8 mouse cellular contexts compared by ENCODE assay signal in the genomic region with DNA sequence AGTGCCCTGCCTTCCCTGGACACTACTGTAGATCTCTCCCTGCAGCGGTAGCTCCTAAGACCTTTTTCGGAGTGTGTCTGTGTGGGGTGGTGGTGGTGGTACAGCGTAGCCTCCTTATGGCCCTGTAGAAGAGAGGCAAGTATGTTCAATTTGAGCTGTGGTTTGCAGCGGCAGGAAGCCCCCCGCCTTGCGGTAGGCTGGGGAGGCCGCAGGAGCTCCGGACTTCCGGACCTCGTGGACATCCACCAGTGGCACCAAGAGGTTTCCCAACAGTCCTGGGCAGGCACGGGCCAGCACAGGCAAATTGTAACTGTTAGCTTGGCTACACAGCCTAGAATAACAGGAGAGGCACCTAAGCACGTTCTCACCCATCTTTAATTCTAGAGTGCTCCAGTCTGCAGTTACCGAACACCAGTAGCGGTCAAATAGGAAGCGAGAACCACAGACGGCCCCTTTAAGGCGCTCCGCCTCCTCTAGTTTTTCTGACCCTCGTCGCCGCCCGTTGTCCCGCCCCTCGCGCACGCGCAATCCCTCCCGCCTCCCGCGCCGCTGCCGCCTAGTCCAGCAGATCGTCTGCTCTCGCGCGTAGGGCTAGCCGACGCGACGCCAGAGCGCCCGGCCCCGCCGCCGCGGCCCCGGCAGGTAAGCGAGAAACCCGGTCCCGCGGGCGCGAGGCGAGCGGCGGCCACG. TPM values are rescaled to one million over a fixed set of nuclear protein-coding genes. Genes with fewer than 3 reads are reported as not detected.
DNase-seq lines count a peak whose midpoint lies in the region; ATAC-seq lines count a peak whose summit lies in the region.

Wdr5 (plus strand) TSS at position 519 of the 690 bp plus-strand sequence.

- no peaks in the 10 kb centered on the region for H3K27me3 ChIP-seq in heart, embryonic 14.5 days (ENCODE audit: control insufficient read depth, insufficient read depth, low read length)
- no peaks in the 10 kb centered on the region for H3K27me3 ChIP-seq in liver, embryonic 13.5 days
- no peaks in the 10 kb centered on the region for H3K27me3 ChIP-seq in stomach, embryonic 16.5 days (ENCODE audit: control insufficient read depth, insufficient read depth, low read length)

- H3K9ac ChIP-seq in heart, embryonic 14.5 days (ENCODE audit: low read length) = peak within 1 kb of the TSS; percentile 88
- H3K9ac ChIP-seq in liver, embryonic 13.5 days = peak within 1 kb of the TSS; percentile 96
- peak within 1 kb of the TSS; percentile 93 for H3K9ac ChIP-seq in stomach, embryonic 16.5 days (ENCODE audit: low read length)

- peak within 1 kb of the TSS; percentile 88 for H3K4me2 ChIP-seq in heart, embryonic 14.5 days (ENCODE audit: low read length)
- H3K4me2 ChIP-seq in liver, embryonic 13.5 days = peak within 1 kb of the TSS; percentile 97
- peak within 1 kb of the TSS; percentile 94 for H3K4me2 ChIP-seq in stomach, embryonic 16.5 days (ENCODE audit: low read depth, low read length)

- H3K9me3 ChIP-seq in heart, embryonic 14.5 days (ENCODE audit: control insufficient read depth, low read length) = no peaks in the 10 kb centered on the region
- no peaks in the 10 kb centered on the region; the same call in 1 of the 2 replicates for H3K9me3 ChIP-seq in liver, embryonic 13.5 days (replicated peaks)
- H3K9me3 ChIP-seq in stomach, embryonic 16.5 days (replicated peaks; ENCODE audit: control insufficient read depth, low read length) = no peaks in the 10 kb centered on the region

- peak within 1 kb of the TSS; percentile 79 to 91 for H3K4me3 ChIP-seq in heart, embryonic 14.5 days (ENCODE audit: control insufficient read depth in 1 of 2, insufficient read depth in 1 of 2, low read depth in 1 of 2, low read length in 2 of 2)
- peak within 1 kb of the TSS; percentile 93 for H3K4me3 ChIP-seq in liver, embryonic 13.5 days (replicated peaks)
- H3K4me3 ChIP-seq in stomach, embryonic 16.5 days (replicated peaks; ENCODE audit: low read length) = peak within 1 kb of the TSS; percentile 97

- H3K4me1 ChIP-seq in heart, embryonic 14.5 days (ENCODE audit: control insufficient read depth in 2 of 2, insufficient read depth in 2 of 2, low read length in 2 of 2) = peaks cover 11 to 27% of the 10 kb centered on the region in 2 experiments
- H3K4me1 ChIP-seq in liver, embryonic 13.5 days (replicated peaks) = peaks cover 42% of the 10 kb centered on the region
- peaks cover 20% of the 10 kb centered on the region; the same call in 1 of the 2 replicates for H3K4me1 ChIP-seq in stomach, embryonic 16.5 days (ENCODE audit: control insufficient read depth, insufficient read depth, low read length)

- H3K27ac ChIP-seq in heart, embryonic 14.5 days (replicated peaks in 1 of 2; ENCODE audit: control insufficient read depth in 1 of 2, insufficient read depth in 1 of 2, low read depth in 2 of 2, low read length in 2 of 2) = peak within 1 kb of the TSS; percentile 75 to 90
- peak within 1 kb of the TSS; percentile 82 for H3K27ac ChIP-seq in liver, embryonic 13.5 days
- peak within 1 kb of the TSS; percentile 92 for H3K27ac ChIP-seq in stomach, embryonic 16.5 days (ENCODE audit: low read length)

- under 1% methylated on average over 57 of the region's 57 CpGs for WGBS in heart, embryonic 14.5 days
- under 1% methylated on average over 57 of the region's 57 CpGs for WGBS in liver, embryonic 13.5 days (ENCODE audit: insufficient replicate concordance)
- WGBS in stomach, embryonic 16.5 days = under 1% methylated on average over 57 of the region's 57 CpGs

- ATAC-seq in CD4-positive, CD25-positive, alpha-beta regulatory T cell, adult 4 months = peak; percentile 93
- peak; percentile 86 for ATAC-seq in heart, embryonic 14.5 days (ENCODE audit: insufficient number of reproducible peaks, insufficient read depth, low FRiP score, low read depth)
- peak; percentile 88 for ATAC-seq in liver, embryonic 13.5 days (ENCODE audit: low read depth)
- peak; percentile 94 for ATAC-seq in stomach, embryonic 16.5 days (ENCODE audit: insufficient read depth, low FRiP score)

- H3K36me3 ChIP-seq in heart, embryonic 14.5 days (ENCODE audit: control insufficient read depth, insufficient read depth, low read length) = peaks cover 15% of the 10 kb centered on the region
- peaks cover 19% of the 10 kb centered on the region for H3K36me3 ChIP-seq in liver, embryonic 13.5 days
- H3K36me3 ChIP-seq in stomach, embryonic 16.5 days (ENCODE audit: control insufficient read depth, insufficient read depth, low read length) = no peaks in the 10 kb centered on the region

- DNase-seq in c-Kit-negative CD71-positive TER-119-positive erythroid progenitor cells, embryonic 14.5 days (ENCODE audit: low read depth, low spot score) = peak; percentile 86
- peak; percentile 76 for DNase-seq in fibroblast of lung, adult 2 months (ENCODE audit: low read depth)
- DNase-seq in kidney, postnatal 14 days = peak; percentile 96
- peak; percentile 93 for DNase-seq in liver, embryonic 13.5 days
- peak; percentile 99 for DNase-seq in neural tube, embryonic 10.5 days (ENCODE audit: extremely low spot score, low spot score)

RNA-seq across cellular contexts. Expression of gene Wdr5, which starts in this region (rescaled TPM):
- 10 to 100 TPM; 15.6 to 17.1 TPM for polyA plus RNA-seq in CD4-positive, CD25-positive, alpha-beta regulatory T cell, adult 4 months (2017; shearing (Covaris generic))
- 29.5 and 30.2 TPM in 2 replicates for polyA plus RNA-seq in heart, embryonic 14.5 days (2014; fragmentation: Nextera tagmentation; extraction: Ambion mirVana)
- 32.1 and 35.9 TPM in 2 replicates for polyA plus RNA-seq in liver, embryonic 13.5 days (2015; fragmentation: Nextera tagmentation; extraction: Ambion mirVana)
- polyA plus RNA-seq in stomach, embryonic 16.5 days (2015; fragmentation: Nextera tagmentation; extraction: Ambion mirVana) = 45.6 TPM in 2 replicates

Comparison
In these comparisons a context has a peak if more than half of its experiments do, and no peak if none do; other contexts are left out.
1. Peak in every context shown above with its lines: DNase-seq, ATAC-seq, H3K4me3 ChIP-seq and H3K27ac ChIP-seq.